Mouse (Mus musculus): ENCODE data around the gene Gm49318.

DNA sequence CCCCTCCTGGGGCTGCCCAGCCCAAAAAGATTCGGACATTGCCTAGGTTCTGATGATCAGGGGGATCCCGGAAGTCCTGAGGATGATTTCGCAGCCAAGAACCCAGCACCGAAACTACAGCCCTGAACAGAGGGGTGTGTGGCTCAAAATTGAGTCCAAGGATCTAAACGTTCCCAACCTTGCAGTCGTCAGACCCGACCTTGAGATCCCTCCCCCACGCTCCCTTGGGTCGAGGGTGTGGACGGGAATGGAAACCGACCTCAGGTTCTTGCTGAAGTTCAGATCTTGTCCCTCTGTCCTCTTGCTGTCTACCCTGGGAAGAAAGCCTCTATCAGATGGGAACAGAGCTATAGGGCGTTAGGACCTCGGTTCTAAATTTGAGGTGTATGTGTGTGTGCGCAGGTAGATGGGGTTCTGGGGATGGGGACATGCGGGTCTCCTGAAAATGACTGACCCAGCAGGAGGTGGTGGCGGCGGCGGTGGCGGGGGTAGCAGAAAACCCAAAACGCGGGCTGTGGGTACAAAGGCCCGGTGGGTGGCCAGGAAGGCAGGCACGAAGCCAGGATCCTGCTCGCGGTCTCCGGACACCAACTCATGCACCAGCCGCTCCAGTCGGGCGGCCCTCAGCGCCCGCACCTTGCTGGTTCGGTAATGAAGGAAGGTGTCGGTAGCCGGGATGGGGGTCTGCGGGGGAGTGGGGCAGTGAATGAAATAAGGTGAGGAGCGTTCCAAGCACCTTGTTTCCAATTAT, 83.3 kb downstream of the Gm49318 start:
- no peak for TF ChIP-seq POLR2A (IDR thresholded peaks at IDR 0.05; ENCODE audit: insufficient read depth, low read depth, low read length)
- TF ChIP-seq CTCF (IDR thresholded peaks at IDR 0.05; ENCODE audit: insufficient read depth, low read depth, low read length) = no peak

All from olfactory bulb, adult 2 months (tissue).